Mouse (Mus musculus): ENCODE measurements around the gene Cyp1a1. TPM values are rescaled to one million over a fixed set of nuclear protein-coding genes. Genes with fewer than 3 reads are reported as not detected.

Gene Cyp1a1
- total RNA-seq, 4 experiments from 2014 or later: 0.14 to 0.69 TPM; not detected in 2

Other genes starting within 250 kb of the Cyp1a1 start
- 10 to 100 TPM in 2 of 4 experiments, 1 to 10 TPM in 2; 7.0 to 18.5 (median 9.7) TPM for gene Ppcdc, start 247.8 kb upstream of the Cyp1a1 start, total RNA-seq (2022)
- gene Scamp5, start 219.9 kb upstream of the Cyp1a1 start, total RNA-seq (2022): 1 to 10 TPM; 4.1 to 7.3 (median 6.5) TPM
- gene Rpp25, start 183.9 kb upstream of the Cyp1a1 start, total RNA-seq (2022): 1 to 10 TPM; 2.0 to 3.7 (median 2.0) TPM
- 1,000 to 10,000 TPM; 2,249 to 2,640 (median 2,421) TPM for gene Cox5a, start 166.7 kb upstream of the Cyp1a1 start, total RNA-seq (2022)
- 10 to 100 TPM in 3 of 4 experiments, 1 to 10 TPM in 1; 9.5 to 11.6 (median 10.8) TPM for gene Fam219b, start 150.4 kb upstream of the Cyp1a1 start, total RNA-seq (2022)
- gene Mpi, start 135.2 kb upstream of the Cyp1a1 start, total RNA-seq (2022): 100 to 1,000 TPM; 127 to 162 (median 147) TPM
- gene Scamp2, start 127.0 kb upstream of the Cyp1a1 start, total RNA-seq (2022): 10 to 100 TPM; 25.0 to 31.1 (median 25.3) TPM
- gene Ulk3, start 98.5 kb upstream of the Cyp1a1 start, total RNA-seq (2022): 10 to 100 TPM in 2 of 4 experiments, 1 to 10 TPM in 2; 6.9 to 11.9 (median 10.0) TPM
- not detected for gene Cplx3, start 81.6 kb upstream of the Cyp1a1 start, total RNA-seq (2022)
- gene Lman1l, start 67.2 kb upstream of the Cyp1a1 start, total RNA-seq (2022): under 1 TPM in 3 of 4 experiments, not detected in 1; 0.16 to 0.32 (median 0.22) TPM
- gene Csk, start 34.3 kb upstream of the Cyp1a1 start, total RNA-seq (2022): 10 to 100 TPM; 18.9 to 32.0 (median 27.7) TPM
- not detected for gene Cyp1a2, start 4.2 kb upstream of the Cyp1a1 start, total RNA-seq (2022)
- gene Edc3, start 20.6 kb downstream of the Cyp1a1 start, total RNA-seq (2022): 1 to 10 TPM; 3.6 to 5.3 (median 4.5) TPM
- 10 to 100 TPM; 23.8 to 36.5 (median 29.3) TPM for gene Clk3, start 77.9 kb downstream of the Cyp1a1 start, total RNA-seq (2022)
- gene Arid3b, start 148.9 kb downstream of the Cyp1a1 start, total RNA-seq (2022): 1 to 10 TPM; 2.9 to 5.4 (median 3.4) TPM
- 10 to 100 TPM; 72.5 to 82.8 (median 80.1) TPM for gene Ubl7, start 223.1 kb downstream of the Cyp1a1 start, total RNA-seq (2022)

Data from heart, adult 8-10 months (tissue).